Mouse (Mus musculus) limb, embryonic 10.5 days (tissue): ENCODE measurements around the gene Col4a2. TPM values are rescaled to one million over a fixed set of nuclear protein-coding genes. Genes with fewer than 3 reads are reported as not detected.

Source experiments
- DNase-seq: peaks from one replicate; pipeline ENCODE4 v3.0.0-alpha.2; 2017; ENCODE audit warnings: low spot score
- H3K27ac ChIP-seq: fragments of 300-500 bp; sonication (generic); 2 replicates; pipeline ENCODE4 v1.5.1; 2016; ENCODE audit warnings: mild to moderate bottlenecking
- H3K27me3 ChIP-seq: fragments of 300-500 bp; sonication (generic); 2 replicates; pipeline ENCODE4 v1.6.1; 2016; ENCODE audit warnings: low read depth, mild to moderate bottlenecking; ENCODE audit not compliant: poor library complexity, severe bottlenecking
- H3K36me3 ChIP-seq: fragments of 300-500 bp; sonication (generic); 2 replicates; pipeline ENCODE4 v1.6.1; 2016; ENCODE audit warnings: mild to moderate bottlenecking, moderate library complexity
- H3K4me1 ChIP-seq: fragments of 300-500 bp; sonication (generic); 2 replicates; pipeline ENCODE4 v1.6.1; 2016
- H3K4me3 ChIP-seq: fragments of 300-500 bp; sonication (generic); 2 replicates; pipeline ENCODE4 v1.5.1; 2016; ENCODE audit warnings: mild to moderate bottlenecking, moderate library complexity
- H3K9me3 ChIP-seq: fragments of 300-500 bp; sonication (generic); replicated peaks from 2 replicates; pipeline ENCODE4 v1.6.1; 2016; ENCODE audit warnings: mild to moderate bottlenecking
- WGBS: fragments of 180-500 bp; shearing (Covaris S2); methylation state at CpG from one replicate; pipeline ENCODE4 v1.1.7; 2016; 5-methylcytosine and 5-hydroxymethylcytosine counted together
- polyA plus RNA-seq: library from polyadenylated mRNA; unstranded; fragments of >200 nt; fragmentation: Nextera tagmentation; extraction: Ambion mirVana; gene quantifications from 2 replicates; pipeline ENCODE4 v1.2.1, GENCODE M21; 2016

Gene Col4a2
- polyA plus RNA-seq, 1 experiment from 2014 or later = 53.0 TPM

GRCm38 (mm10) chr8:11423091-11423490, 110.5 kb downstream of the Col4a2 start:
- 73% methylated on average over 7 of the region's 7 CpGs for WGBS
- no peak for DNase-seq
- Histone ChIP-seq H3K4me1 (0 out of 2 replicates have a peak, but pooled peaks cover 3% of the 10 kb centered on the region), H3K27ac (no peak overlapping the region), H3K36me3 (peaks cover 68% of the 10 kb centered on the region), H3K27me3 (no peaks in the 10 kb centered on the region), H3K9me3 (no peaks in the 10 kb centered on the region), H3K4me3 (no peak overlapping the region)

GRCm38 (mm10) chr8:11430688-11431087, 118.1 kb downstream of the Col4a2 start:
- no peaks in the 10 kb centered on the region for H3K27me3 ChIP-seq
- H3K36me3 ChIP-seq = peaks cover 88% of the 10 kb centered on the region
- no peaks in the 10 kb centered on the region for H3K9me3 ChIP-seq
- H3K4me1 ChIP-seq = no peaks in the 10 kb centered on the region
- WGBS = 55% methylated on average over 5 of the region's 5 CpGs
- no peak for DNase-seq
- no peak overlapping the region for H3K4me3 ChIP-seq
- no peak overlapping the region for H3K27ac ChIP-seq

GRCm38 (mm10) chr8:11437862-11438261, 125.3 kb downstream of the Col4a2 start:
- no peaks in the 10 kb centered on the region for H3K4me1 ChIP-seq
- H3K4me3 ChIP-seq = no peak overlapping the region
- no peaks in the 10 kb centered on the region for H3K27me3 ChIP-seq
- H3K27ac ChIP-seq = no peak overlapping the region
- H3K36me3 ChIP-seq = peaks cover 97% of the 10 kb centered on the region
- DNase-seq = no peak
- 48% methylated on average over 12 of the region's 12 CpGs for WGBS
- no peaks in the 10 kb centered on the region for H3K9me3 ChIP-seq

GRCm38 (mm10) chr8:11441291-11441690, 128.7 kb downstream of the Col4a2 start:
- Histone ChIP-seq H3K36me3 (peaks cover 98% of the 10 kb centered on the region), H3K9me3 (no peaks in the 10 kb centered on the region), H3K27ac (no peak overlapping the region), H3K4me3 (no peak overlapping the region), H3K4me1 (no peaks in the 10 kb centered on the region), H3K27me3 (no peaks in the 10 kb centered on the region)
- no peak for DNase-seq
- 94% methylated on average over 6 of the region's 6 CpGs for WGBS

DNA sequence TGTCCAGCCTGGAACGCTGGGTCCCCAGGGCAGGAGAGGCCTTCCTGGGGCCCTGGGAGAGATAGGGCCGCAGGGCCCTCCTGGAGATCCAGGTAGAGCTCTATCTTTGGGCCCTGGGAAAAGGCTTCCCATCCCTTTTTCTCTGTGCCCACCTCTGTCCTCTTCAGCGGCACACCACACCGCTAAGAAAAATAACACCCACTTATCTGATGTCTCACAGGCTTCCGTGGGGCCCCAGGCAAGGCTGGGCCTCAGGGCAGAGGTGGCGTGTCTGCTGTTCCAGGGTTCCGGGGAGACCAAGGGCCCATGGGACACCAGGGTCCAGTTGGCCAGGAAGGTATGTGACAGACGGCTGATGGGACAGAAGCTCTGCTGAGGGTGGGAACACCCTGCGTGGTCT, 131.0 kb downstream of the Col4a2 start:
- Histone ChIP-seq H3K36me3 (peaks cover 97% of the 10 kb centered on the region), H3K9me3 (no peaks in the 10 kb centered on the region), H3K27me3 (no peaks in the 10 kb centered on the region), H3K4me1 (no peaks in the 10 kb centered on the region), H3K27ac (no peak overlapping the region), H3K4me3 (no peak overlapping the region)
- WGBS = 90% methylated on average over 9 of the region's 9 CpGs
- no peak for DNase-seq

DNA sequence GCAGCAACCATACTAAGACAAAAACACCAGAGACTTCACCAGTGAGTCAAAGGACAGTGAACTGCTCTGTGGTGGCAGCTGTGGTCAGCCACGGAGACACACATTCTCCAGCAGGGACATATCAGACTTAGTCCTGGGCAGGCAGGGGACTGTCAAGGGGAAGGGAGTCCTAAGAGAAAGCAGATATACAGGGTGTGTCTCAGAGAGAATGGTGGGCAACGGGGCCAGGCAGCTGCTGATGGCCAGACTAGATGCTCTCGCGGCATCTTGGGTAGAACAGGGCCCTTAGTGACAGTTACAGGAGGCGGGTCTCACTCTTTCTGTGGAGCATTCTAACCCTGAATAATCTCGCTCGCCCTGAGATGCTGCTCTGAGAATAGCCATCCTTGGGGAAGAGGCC, 131.6 kb downstream of the Col4a2 start:
- 86% methylated on average over 7 of the region's 7 CpGs for WGBS
- Histone ChIP-seq H3K9me3 (no peaks in the 10 kb centered on the region), H3K36me3 (peaks cover 97% of the 10 kb centered on the region), H3K4me1 (no peaks in the 10 kb centered on the region), H3K4me3 (no peak overlapping the region), H3K27ac (no peak overlapping the region), H3K27me3 (no peaks in the 10 kb centered on the region)
- no peak for DNase-seq

GRCm38 (mm10) chr8:11445790-11446189, 133.2 kb downstream of the Col4a2 start:
- 94% methylated on average over 13 of the region's 13 CpGs for WGBS
- peaks cover 82% of the 10 kb centered on the region for H3K36me3 ChIP-seq
- DNase-seq = no peak
- H3K27ac ChIP-seq = no peak overlapping the region
- H3K4me3 ChIP-seq = no peak overlapping the region
- H3K9me3 ChIP-seq = no peaks in the 10 kb centered on the region
- H3K4me1 ChIP-seq = peaks cover 7% of the 10 kb centered on the region
- H3K27me3 ChIP-seq = no peaks in the 10 kb centered on the region

DNA sequence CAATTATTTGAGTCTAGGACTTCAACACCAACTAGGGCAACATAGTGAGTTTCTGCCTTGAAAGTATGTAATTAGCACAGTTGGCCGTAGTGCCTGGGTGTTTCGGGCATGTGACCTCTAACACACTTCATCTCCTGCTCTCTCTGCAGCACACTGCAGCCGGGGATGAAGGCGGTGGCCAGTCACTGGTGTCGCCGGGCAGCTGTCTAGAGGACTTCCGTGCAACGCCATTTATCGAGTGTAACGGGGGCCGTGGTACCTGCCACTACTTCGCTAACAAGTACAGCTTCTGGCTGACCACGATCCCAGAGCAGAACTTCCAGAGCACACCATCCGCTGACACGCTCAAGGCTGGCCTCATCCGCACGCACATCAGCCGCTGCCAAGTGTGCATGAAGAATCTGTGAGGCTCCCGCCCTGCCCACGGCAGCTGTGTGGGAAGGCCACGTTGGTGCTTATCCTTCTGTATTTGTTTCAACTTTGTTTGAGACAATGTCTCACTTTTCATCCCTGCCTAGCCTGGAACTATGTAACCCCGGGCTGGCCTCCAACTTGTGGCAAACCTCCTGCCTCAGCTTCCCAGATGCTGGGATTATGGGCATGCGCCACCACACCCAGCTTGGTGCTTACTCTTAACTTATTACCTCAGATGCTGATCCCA, 135.4 kb downstream of the Col4a2 start:
- Histone ChIP-seq H3K36me3 (peaks cover 59% of the 10 kb centered on the region), H3K27me3 (no peaks in the 10 kb centered on the region), H3K9me3 (no peaks in the 10 kb centered on the region), H3K27ac (no peak overlapping the region), H3K4me3 (no peak overlapping the region), H3K4me1 (peaks cover 10% of the 10 kb centered on the region)
- WGBS = 94% methylated on average over 23 of the region's 23 CpGs
- no peak for DNase-seq

GRCm38 (mm10) chr8:11450184-11451113, 137.8 kb downstream of the Col4a2 start:
- H3K27ac ChIP-seq = peak overlapping the region; percentile 31
- H3K4me3 ChIP-seq = no peak overlapping the region
- no peak for DNase-seq
- WGBS = 45% methylated on average over 8 of the region's 8 CpGs
- peaks cover 35% of the 10 kb centered on the region for H3K36me3 ChIP-seq
- H3K4me1 ChIP-seq = peaks cover 10% of the 10 kb centered on the region
- no peaks in the 10 kb centered on the region for H3K27me3 ChIP-seq
- H3K9me3 ChIP-seq = no peaks in the 10 kb centered on the region

DNA sequence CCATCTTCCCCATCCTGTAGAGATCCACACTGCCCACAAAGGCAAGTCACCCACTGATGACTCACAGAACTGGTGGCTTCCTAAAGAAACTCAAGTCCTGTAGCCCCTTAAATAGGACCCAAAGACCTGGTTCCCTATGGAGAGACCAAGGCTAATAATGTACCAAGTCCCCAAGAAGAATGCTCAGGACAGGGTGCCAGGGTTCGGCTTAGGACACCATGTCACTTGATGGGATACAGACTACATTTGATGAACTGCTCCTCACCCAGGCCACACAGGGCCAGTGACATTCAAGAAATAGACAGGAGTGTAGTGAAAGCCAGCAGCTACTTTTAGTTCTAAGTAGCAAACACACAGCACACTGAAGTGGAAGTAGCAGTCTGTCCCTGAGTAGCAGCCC, 139.5 kb downstream of the Col4a2 start:
- Histone ChIP-seq H3K36me3 (peaks cover 19% of the 10 kb centered on the region), H3K27me3 (no peaks in the 10 kb centered on the region), H3K9me3 (no peaks in the 10 kb centered on the region), H3K27ac (no peak overlapping the region), H3K4me3 (no peak overlapping the region), H3K4me1 (peaks cover 10% of the 10 kb centered on the region)
- WGBS = 95% methylated on average over 1 of the region's 1 CpGs
- no peak for DNase-seq

GRCm38 (mm10) chr8:11452559-11452958, 140.0 kb downstream of the Col4a2 start:
- Histone ChIP-seq H3K27ac (no peak overlapping the region), H3K27me3 (no peaks in the 10 kb centered on the region), H3K36me3 (peaks cover 16% of the 10 kb centered on the region), H3K9me3 (no peaks in the 10 kb centered on the region), H3K4me3 (no peak overlapping the region), H3K4me1 (peaks cover 10% of the 10 kb centered on the region)
- no peak for DNase-seq
- 84% methylated on average over 3 of the region's 3 CpGs for WGBS

DNA sequence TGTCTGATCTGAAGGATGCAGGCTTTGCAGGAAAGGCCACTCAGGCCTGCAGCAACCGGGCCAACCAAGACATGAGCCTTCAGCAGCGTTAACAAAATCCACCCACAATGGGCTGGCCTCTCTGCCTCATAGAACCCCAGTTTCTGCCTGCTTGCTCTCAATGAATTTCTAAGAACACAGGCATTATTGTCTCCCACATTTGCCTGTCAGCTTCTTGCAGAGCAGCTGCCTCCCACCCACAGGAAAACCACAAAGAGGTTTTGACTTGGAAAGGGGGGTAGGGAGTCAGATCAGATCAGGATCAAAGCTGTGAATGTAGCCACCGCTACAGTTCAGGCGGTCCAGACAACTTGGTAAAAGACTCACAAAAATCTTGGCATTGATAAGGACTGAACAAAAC, 140.4 kb downstream of the Col4a2 start:
- H3K27ac ChIP-seq = no peak overlapping the region
- no peaks in the 10 kb centered on the region for H3K27me3 ChIP-seq
- no peaks in the 10 kb centered on the region for H3K9me3 ChIP-seq
- no peak for DNase-seq
- peaks cover 12% of the 10 kb centered on the region for H3K36me3 ChIP-seq
- H3K4me3 ChIP-seq = no peak overlapping the region
- 70% methylated on average over 4 of the region's 4 CpGs for WGBS
- peaks cover 14% of the 10 kb centered on the region for H3K4me1 ChIP-seq

GRCm38 (mm10) chr8:11454228-11454627, 141.6 kb downstream of the Col4a2 start:
- DNase-seq = no peak
- H3K27me3 ChIP-seq = no peaks in the 10 kb centered on the region
- H3K27ac ChIP-seq = 0 out of 2 replicates have a peak overlapping the region, but pooled peaks have one; percentile 16
- no peaks in the 10 kb centered on the region for H3K36me3 ChIP-seq
- H3K9me3 ChIP-seq = no peaks in the 10 kb centered on the region
- 78% methylated on average over 12 of the region's 12 CpGs for WGBS
- no peak overlapping the region for H3K4me3 ChIP-seq
- peaks cover 24% of the 10 kb centered on the region for H3K4me1 ChIP-seq
